Mouse (Mus musculus) lung, adult 2 months (tissue): Measurements from ENCODE around the gene Acot6.
"Not testable (repeated sequence)": the region's sequence is repeated elsewhere in the genome, so short reads cannot be mapped to it uniquely, and the experiment has no call there.

Experiments used
- CTCF ChIP-seq: fragments of 200-500 bp; IDR thresholded peaks from 2 replicates; pipeline ENCODE4 v1.5.1; 2011; ENCODE audit warnings: mild to moderate bottlenecking, low read length, control low read depth; ENCODE audit not compliant: insufficient read depth
- POLR2A ChIP-seq: fragments of 200-500 bp; IDR thresholded peaks from 2 replicates; pipeline ENCODE4 v1.6.1; 2011; ENCODE audit warnings: low read depth, mild to moderate bottlenecking, control low read depth, low read length, borderline replicate concordance; ENCODE audit errors: extremely low read depth

- not testable (repeated sequence) for TF ChIP-seq CTCF, POLR2A
Observed at GRCm38 (mm10) chr12:84050744-84051143, 49.7 kb upstream of the Acot6 start.
